Mouse (Mus musculus) forebrain, embryonic 13.5 days (tissue): Measurements from ENCODE around the gene Bloc1s4. TPM values are rescaled to one million over a fixed set of nuclear protein-coding genes. Genes with fewer than 3 reads are reported as not detected.
"Not testable (repeated sequence)": the region's sequence is repeated elsewhere in the genome, so short reads cannot be mapped to it uniquely, and the experiment has no call there.

Experiments used
- ATAC-seq: fragments of 200-750 bp; cut with Nextera tagmentation; 2 replicates; pipeline ENCODE4 v1.8.0; 2017
- H3K27ac ChIP-seq: fragments of 300-500 bp; sonication (generic); 2 replicates; pipeline ENCODE4 v1.5.1; 2015; ENCODE audit warnings: inconsistent platforms, mild to moderate bottlenecking, moderate library complexity
- H3K27me3 ChIP-seq: fragments of 300-500 bp; sonication (generic); 2 replicates; pipeline ENCODE4 v1.6.1; 2015; ENCODE audit warnings: mild to moderate bottlenecking, inconsistent platforms
- H3K36me3 ChIP-seq: fragments of 300-500 bp; sonication (generic); 2 replicates; pipeline ENCODE4 v1.6.1; 2015; ENCODE audit warnings: mild to moderate bottlenecking, inconsistent platforms; ENCODE audit not compliant: poor library complexity, severe bottlenecking
- H3K4me1 ChIP-seq: fragments of 300-500 bp; sonication (generic); 2 replicates; pipeline ENCODE4 v1.6.1; 2015; ENCODE audit warnings: inconsistent platforms
- H3K4me2 ChIP-seq: fragments of 300-500 bp; sonication (generic); 2 replicates; pipeline ENCODE4 v1.6.1; 2015; ENCODE audit warnings: inconsistent platforms, mild to moderate bottlenecking, moderate library complexity
- H3K4me3 ChIP-seq: fragments of 300-500 bp; sonication (generic); 2 replicates; pipeline ENCODE4 v1.5.1; 2015; ENCODE audit warnings: mild to moderate bottlenecking, inconsistent platforms
- H3K9ac ChIP-seq: fragments of 300-500 bp; sonication (generic); 2 replicates; pipeline ENCODE4 v1.6.1; 2015; ENCODE audit warnings: mild to moderate bottlenecking, inconsistent platforms
- H3K9me3 ChIP-seq: fragments of 300-500 bp; sonication (generic); replicated peaks from 2 replicates; pipeline ENCODE4 v1.6.1; 2016; ENCODE audit warnings: inconsistent platforms
- WGBS: fragments of 180-500 bp; shearing (Covaris S2); methylation state at CpG from one replicate; pipeline ENCODE4 v1.1.7; 2015; 5-methylcytosine and 5-hydroxymethylcytosine counted together
- polyA plus RNA-seq: library from polyadenylated mRNA; unstranded; fragments of >200 nt; fragmentation: Nextera tagmentation; extraction: Ambion mirVana; gene quantifications from 2 replicates; pipeline ENCODE4 v1.2.1, GENCODE M21; 2015

Bloc1s4 gene
- 23.9 and 24.2 TPM in 2 replicates for polyA plus RNA-seq

- Histone ChIP-seq H3K4me3 (peak within 1 kb of the TSS; percentile 92), H3K27ac (0 out of 2 replicates have a peak within 1 kb of the TSS, but pooled peaks have one; percentile 31), H3K36me3 (no peaks in the 10 kb centered on the region), H3K4me1 (peaks cover 24% of the 10 kb centered on the region), H3K4me2 (peak within 1 kb of the TSS; percentile 88), H3K27me3 (peaks cover 6% of the 10 kb centered on the region; the same call in 1 of the 2 replicates), H3K9me3 (no peaks in the 10 kb centered on the region), H3K9ac (peak within 1 kb of the TSS; percentile 94)
- ATAC-seq: peak; percentile 99
- WGBS: 4% methylated on average over 31 of the region's 31 CpGs
Measured at GRCm38 (mm10) chr5:36748536-36749061, at the start of gene Bloc1s4. Bloc1s4 (minus strand) TSS chr5:36748650.

GRCm38 (mm10) chr5:36797291-36797690 lies 48.8 kb upstream of the Bloc1s4 start:
- H3K4me2 ChIP-seq: peak overlapping the region; percentile 63
- 0 out of 2 replicates have a peak overlapping the region, but pooled peaks have one; percentile 59 for H3K9ac ChIP-seq
- H3K36me3 ChIP-seq: peaks cover 23% of the 10 kb centered on the region
- H3K4me1 ChIP-seq: peaks cover 14% of the 10 kb centered on the region
- WGBS: 55% methylated on average over 8 of the region's 8 CpGs
- no peak overlapping the region for H3K27ac ChIP-seq
- no peaks in the 10 kb centered on the region for H3K27me3 ChIP-seq
- ATAC-seq: no peak; the same call in 1 of the 2 replicates
- no peaks in the 10 kb centered on the region for H3K9me3 ChIP-seq
- H3K4me3 ChIP-seq: peak overlapping the region; percentile 72

- not testable (repeated sequence) for H3K9me3 ChIP-seq, H3K27me3 ChIP-seq
- peak; percentile 86 for ATAC-seq
- peaks cover 23% of the 10 kb centered on the region for H3K36me3 ChIP-seq
- H3K9ac ChIP-seq: peak within 1 kb of the TSS; percentile 89
- under 1% methylated on average over 84 of the region's 90 CpGs for WGBS
- peaks cover 14% of the 10 kb centered on the region for H3K4me1 ChIP-seq
- H3K27ac ChIP-seq: peak within 1 kb of the TSS; percentile 95
- peak within 1 kb of the TSS; percentile 63 for H3K4me2 ChIP-seq
- H3K4me3 ChIP-seq: peak within 1 kb of the TSS; percentile 72
Measured at GRCm38 (mm10) chr5:36796296-36797014, 48.0 kb upstream of the Bloc1s4 start, which contains the start of gene Mrfap1. Mrfap1 (minus strand) TSS chr5:36796772.

- Histone ChIP-seq H3K4me2 (peak overlapping the region; percentile 63), H3K4me3 (peak overlapping the region; percentile 72), H3K4me1 (peaks cover 14% of the 10 kb centered on the region), H3K36me3 (peaks cover 23% of the 10 kb centered on the region), H3K27ac (peak overlapping the region; percentile 95), H3K9ac (peak overlapping the region; percentile 89)
- H3K9me3 ChIP-seq, H3K27me3 ChIP-seq: not testable (repeated sequence)
- 3% methylated on average over 35 of the region's 37 CpGs for WGBS
- ATAC-seq: peak; percentile 58
Measured at GRCm38 (mm10) chr5:36795647-36796295, 47.3 kb upstream of the Bloc1s4 start.

GRCm38 (mm10) chr5:36791861-36792260 lies 43.4 kb upstream of the Bloc1s4 start:
- 90% methylated on average over 9 of the region's 9 CpGs for WGBS
- Histone ChIP-seq H3K27me3 (no peaks in the 10 kb centered on the region), H3K36me3 (peaks cover 23% of the 10 kb centered on the region), H3K4me3 (no peak overlapping the region), H3K9me3 (no peaks in the 10 kb centered on the region), H3K4me1 (peaks cover 10% of the 10 kb centered on the region), H3K4me2 (no peak overlapping the region), H3K27ac (no peak overlapping the region), H3K9ac (no peak overlapping the region)
- ATAC-seq: no peak

- H3K36me3 ChIP-seq: no peaks in the 10 kb centered on the region
- H3K4me1 ChIP-seq: no peaks in the 10 kb centered on the region
- no peak overlapping the region for H3K27ac ChIP-seq
- no peak overlapping the region for H3K4me2 ChIP-seq
- no peaks in the 10 kb centered on the region for H3K27me3 ChIP-seq
- 92% methylated on average over 5 of the region's 5 CpGs for WGBS
- no peak for ATAC-seq
- H3K9ac ChIP-seq: no peak overlapping the region
- H3K9me3 ChIP-seq: peaks cover 5% of the 10 kb centered on the region; the same call in 1 of the 2 replicates
- no peak overlapping the region for H3K4me3 ChIP-seq
Measured at GRCm38 (mm10) chr5:36786052-36786451, 37.6 kb upstream of the Bloc1s4 start.

GRCm38 (mm10) chr5:36779512-36779911 lies 31.1 kb upstream of the Bloc1s4 start:
- Histone ChIP-seq H3K9me3 (0 out of 2 replicates have a peak, but pooled peaks cover 2% of the 10 kb centered on the region), H3K27me3 (no peaks in the 10 kb centered on the region), H3K27ac (no peak overlapping the region), H3K4me3 (no peak overlapping the region), H3K36me3 (no peaks in the 10 kb centered on the region), H3K4me2 (no peak overlapping the region), H3K9ac (no peak overlapping the region), H3K4me1 (no peaks in the 10 kb centered on the region)
- ATAC-seq: no peak
- WGBS: 88% methylated on average over 2 of the region's 2 CpGs

GRCm38 (mm10) chr5:36778901-36779300 lies 30.5 kb upstream of the Bloc1s4 start:
- no peak for ATAC-seq
- Histone ChIP-seq H3K4me3 (no peak overlapping the region), H3K4me1 (no peaks in the 10 kb centered on the region), H3K27ac (no peak overlapping the region), H3K4me2 (no peak overlapping the region), H3K36me3 (no peaks in the 10 kb centered on the region), H3K9me3 (0 out of 2 replicates have a peak, but pooled peaks cover 2% of the 10 kb centered on the region), H3K9ac (no peak overlapping the region), H3K27me3 (no peaks in the 10 kb centered on the region)
- 88% methylated on average over 1 of the region's 2 CpGs for WGBS

- ATAC-seq: no peak
- Histone ChIP-seq H3K4me2 (no peak overlapping the region), H3K36me3 (no peaks in the 10 kb centered on the region), H3K9me3 (0 out of 2 replicates have a peak, but pooled peaks cover 2% of the 10 kb centered on the region), H3K9ac (no peak overlapping the region), H3K27me3 (no peaks in the 10 kb centered on the region), H3K4me3 (no peak overlapping the region), H3K4me1 (no peaks in the 10 kb centered on the region), H3K27ac (no peak overlapping the region)
- WGBS: 0% methylated on average over 2 of the region's 2 CpGs
Measured at GRCm38 (mm10) chr5:36777186-36777585, 28.7 kb upstream of the Bloc1s4 start.

GRCm38 (mm10) chr5:36776021-36776575 lies 27.6 kb upstream of the Bloc1s4 start:
- no peaks in the 10 kb centered on the region for H3K36me3 ChIP-seq
- no peak for ATAC-seq

GRCm38 (mm10) chr5:36775317-36775716 lies 26.9 kb upstream of the Bloc1s4 start:
- no peak overlapping the region for H3K27ac ChIP-seq

More at GRCm38 (mm10) chr5:36776021-36776575, 27.6 kb upstream of the Bloc1s4 start:
- H3K4me3 ChIP-seq: no peak overlapping the region
- 26% methylated on average over 9 of the region's 9 CpGs for WGBS
- no peaks in the 10 kb centered on the region for H3K4me1 ChIP-seq
- H3K27ac ChIP-seq: no peak overlapping the region
- no peak overlapping the region for H3K9ac ChIP-seq
- H3K4me2 ChIP-seq: no peak overlapping the region
- 0 out of 2 replicates have a peak, but pooled peaks cover 2% of the 10 kb centered on the region for H3K9me3 ChIP-seq
- H3K27me3 ChIP-seq: no peaks in the 10 kb centered on the region

More at GRCm38 (mm10) chr5:36775317-36775716, 26.9 kb upstream of the Bloc1s4 start:
- Histone ChIP-seq H3K36me3 (no peaks in the 10 kb centered on the region), H3K4me2 (no peak overlapping the region), H3K4me3 (no peak overlapping the region), H3K9me3 (0 out of 2 replicates have a peak, but pooled peaks cover 2% of the 10 kb centered on the region), H3K9ac (no peak overlapping the region), H3K4me1 (no peaks in the 10 kb centered on the region), H3K27me3 (no peaks in the 10 kb centered on the region)
- no peak for ATAC-seq
- WGBS: 85% methylated on average over 2 of the region's 2 CpGs
